ENCODE assay signal across 9 mouse cellular contexts in the genomic region with DNA sequence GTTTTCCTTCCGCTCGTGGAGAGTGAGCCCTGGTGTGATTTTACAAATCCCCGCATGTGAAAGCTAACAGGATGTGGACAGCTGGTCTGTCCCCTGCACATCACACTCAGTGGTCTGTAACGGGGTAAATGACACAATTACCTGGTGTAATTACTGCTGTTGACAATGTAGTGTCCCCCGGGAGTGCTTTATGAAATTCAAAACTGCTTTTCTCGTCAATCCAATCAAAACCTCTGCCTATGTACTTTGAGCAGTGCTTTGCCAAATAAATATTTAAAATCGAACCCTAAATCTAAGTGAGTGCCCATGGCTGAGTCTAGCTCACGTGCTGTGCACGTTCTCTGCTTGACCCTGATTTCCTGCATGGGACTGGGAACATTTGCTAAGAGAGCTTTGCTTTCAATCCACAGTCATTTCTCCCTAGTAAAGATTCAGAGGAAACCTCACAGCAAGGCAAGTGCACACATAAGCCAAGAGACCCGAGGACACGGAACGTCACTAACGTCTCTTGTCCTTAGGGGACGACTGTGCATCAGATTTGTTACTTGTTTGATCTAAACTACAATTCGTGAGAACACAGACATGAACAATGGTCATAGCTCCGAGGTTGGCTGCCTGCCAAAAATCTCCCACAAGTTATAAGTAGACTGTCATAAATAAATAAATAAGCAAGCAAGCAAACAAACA.
DNase-seq lines count a peak whose midpoint lies in the region; ATAC-seq and TF ChIP-seq lines count a peak whose summit lies in the region.
"Had no signal": no experiment of that assay in that cellular context is flagged by ENCODE, and none has a peak within 500 bp of the region (broad histone marks: within the 10 kb centered on the region; RNA-seq: fewer than 3 reads in every experiment).

No protein-coding gene starts in this region.

- 47% methylated on average over 16 of the region's 16 CpGs for WGBS in embryonic facial prominence, embryonic 14.5 days
- WGBS in midbrain, postnatal 0 days = 35% methylated on average over 16 of the region's 16 CpGs

- no peaks in the 10 kb centered on the region for H3K36me3 ChIP-seq in embryonic facial prominence, embryonic 14.5 days (ENCODE audit: control insufficient read depth, insufficient read depth, low read length)
- H3K36me3 ChIP-seq in midbrain, postnatal 0 days (ENCODE audit: insufficient read depth, low read length) = no peaks in the 10 kb centered on the region

- no peak overlapping the region for H3K4me2 ChIP-seq in embryonic facial prominence, embryonic 14.5 days (ENCODE audit: low read depth, low read length)
- peak overlapping the region; percentile 12; the same call in 1 of the 2 replicates for H3K4me2 ChIP-seq in midbrain, postnatal 0 days (ENCODE audit: low read depth, low read length, poor library complexity, severe bottlenecking)

- DNase-seq in cerebellum, adult 11-12 months = peak; percentile 26
- DNase-seq in layer of hippocampus, adult 2 months (ENCODE audit: low spot score in 2 of 2) = no peak
- DNase-seq in layer of hippocampus, postnatal 36 days = no peak
- DNase-seq in embryonic facial prominence, embryonic 14.5 days (ENCODE audit: low spot score) = peak; percentile 20
- DNase-seq in midbrain, postnatal 0 days (ENCODE audit: low spot score) = peak; percentile 52
- DNase-seq in yolk sac, embryonic 10.5 days (ENCODE audit: low spot score) = no peak
- DNase-seq in natural killer cell, adult 2 months (ENCODE audit: low spot score in 2 of 2) = no peak

- H3K27me3 ChIP-seq in embryonic facial prominence, embryonic 14.5 days (replicated peaks; ENCODE audit: control insufficient read depth, insufficient read depth, low read length) = no peaks in the 10 kb centered on the region
- H3K27me3 ChIP-seq in midbrain, postnatal 0 days (ENCODE audit: insufficient read depth, low read length) = no peaks in the 10 kb centered on the region

- H3K9ac ChIP-seq in embryonic facial prominence, embryonic 14.5 days (ENCODE audit: low read depth, low read length) = no peak overlapping the region
- H3K9ac ChIP-seq in midbrain, postnatal 0 days (replicated peaks; ENCODE audit: low read length, poor library complexity, severe bottlenecking) = no peak overlapping the region

- ATAC-seq in cerebellum, adult (ENCODE audit: insufficient number of reproducible peaks, low FRiP score, low TSS enrichment) = no peak
- no peak for ATAC-seq in embryonic facial prominence, embryonic 14.5 days (ENCODE audit: low read depth)
- no peak for ATAC-seq in midbrain, postnatal 0 days (ENCODE audit: low FRiP score)
- ATAC-seq: lung, postnatal 0 days had no signal

- H3K9me3 ChIP-seq in embryonic facial prominence, embryonic 14.5 days (ENCODE audit: control insufficient read depth, low read length) = no peaks in the 10 kb centered on the region
- H3K9me3 ChIP-seq in midbrain, postnatal 0 days (ENCODE audit: low read length) = no peaks in the 10 kb centered on the region

- H3K4me1 ChIP-seq in embryonic facial prominence, embryonic 14.5 days (ENCODE audit: control insufficient read depth, insufficient read depth, low read length) = no peaks in the 10 kb centered on the region
- H3K4me1 ChIP-seq in midbrain, postnatal 0 days (ENCODE audit: insufficient read depth, low read length) = no peaks in the 10 kb centered on the region

- H3K27ac ChIP-seq in layer of hippocampus, adult 2 months = peak overlapping the region; percentile 69
- no peak overlapping the region for H3K27ac ChIP-seq in embryonic facial prominence, embryonic 14.5 days (replicated peaks; ENCODE audit: low read depth, low read length)
- H3K27ac ChIP-seq in midbrain, postnatal 0 days (ENCODE audit: low read depth, low read length) = no peak overlapping the region

- H3K4me3 ChIP-seq in layer of hippocampus, adult 2 months = no peak overlapping the region
- H3K4me3 ChIP-seq in embryonic facial prominence, embryonic 14.5 days (ENCODE audit: low read depth, low read length) = no peak overlapping the region
- no peak overlapping the region for H3K4me3 ChIP-seq in midbrain, postnatal 0 days (ENCODE audit: low read depth, low read length)

- TF ChIP-seq CTCF in layer of hippocampus, adult 2 months (conservative IDR thresholded peaks at IDR 0.05) = no peak
- no peak for TF ChIP-seq CTCF in midbrain, postnatal 0 days (IDR thresholded peaks at IDR 0.05)

Comparison
In these comparisons a context has a peak if more than half of its experiments do, and no peak if none do; other contexts are left out.
1. DNase-seq: peak in cerebellum, adult 11-12 months (single experiment), embryonic facial prominence, embryonic 14.5 days (single experiment) and midbrain, postnatal 0 days (single experiment); none in layer of hippocampus, adult 2 months (0 of 2), layer of hippocampus, postnatal 36 days (0 of 2), yolk sac, embryonic 10.5 days (single experiment) and natural killer cell, adult 2 months (0 of 2).